Mouse (Mus musculus): ENCODE data around the gene H2-D1.

DNA sequence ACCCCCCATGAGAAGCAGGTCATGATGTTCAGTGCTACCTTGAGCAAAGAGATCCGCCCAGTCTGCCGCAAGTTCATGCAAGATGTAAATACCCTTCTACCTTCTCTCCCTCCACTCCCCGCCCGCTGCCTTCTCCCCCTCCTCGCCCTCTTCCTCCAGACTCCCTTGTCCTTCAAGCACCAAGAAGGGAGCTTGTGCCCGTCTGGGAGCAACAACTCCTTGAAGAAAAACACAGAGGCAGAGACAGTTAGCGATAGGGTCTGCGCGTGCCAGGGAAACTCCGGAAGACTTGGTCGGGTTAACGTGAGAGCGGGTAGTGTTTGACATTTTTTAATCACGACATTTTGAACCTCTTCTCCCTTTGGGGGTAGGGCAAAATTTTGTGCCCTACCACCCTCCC, 13.5 kb upstream of the H2-D1 start:
- no peak for TF ChIP-seq EP300 (IDR thresholded peaks at IDR 0.05; ENCODE audit: low read depth)
- no peak for TF ChIP-seq CTCF (IDR thresholded peaks at IDR 0.05; ENCODE audit: low read depth)
